Mouse (Mus musculus) cerebellum, postnatal 25 days (tissue): ENCODE data around the gene Ece1.
A peak's percentile ranks its signal among the peaks of the same experiment; 100 is the strongest.
"Not testable (repeated sequence)": the region's sequence is repeated elsewhere in the genome, so short reads cannot be mapped to it uniquely, and the experiment has no call there.

Experiments used
- DNase-seq, 2 experiments: peaks; one replicate each; pipeline ENCODE4 v3.0.0; 2021; ENCODE audit warnings: mixed read lengths in 2 of 2

The Ece1 gene

DNA sequence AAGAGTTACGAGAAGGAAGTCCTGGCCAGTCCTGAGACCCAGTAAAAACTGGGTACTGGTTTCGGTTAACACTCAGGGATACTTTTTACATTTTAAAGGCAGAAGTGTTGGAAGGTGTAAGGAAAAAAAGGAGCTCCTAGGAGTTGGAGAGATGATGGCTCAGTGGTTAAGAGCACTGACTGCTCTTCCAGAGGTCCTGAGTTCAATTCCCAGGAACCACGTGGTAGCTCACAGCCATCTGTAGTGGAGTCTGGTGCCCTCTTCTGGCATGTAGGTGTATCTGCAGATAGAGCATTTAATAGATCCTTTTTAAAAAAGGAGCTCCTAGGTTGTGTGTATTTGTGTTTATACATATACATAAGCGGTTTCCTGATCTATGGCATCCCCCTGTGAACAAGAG lies 83.3 kb downstream of the Ece1 start:
- DNase-seq = no peak

DNA sequence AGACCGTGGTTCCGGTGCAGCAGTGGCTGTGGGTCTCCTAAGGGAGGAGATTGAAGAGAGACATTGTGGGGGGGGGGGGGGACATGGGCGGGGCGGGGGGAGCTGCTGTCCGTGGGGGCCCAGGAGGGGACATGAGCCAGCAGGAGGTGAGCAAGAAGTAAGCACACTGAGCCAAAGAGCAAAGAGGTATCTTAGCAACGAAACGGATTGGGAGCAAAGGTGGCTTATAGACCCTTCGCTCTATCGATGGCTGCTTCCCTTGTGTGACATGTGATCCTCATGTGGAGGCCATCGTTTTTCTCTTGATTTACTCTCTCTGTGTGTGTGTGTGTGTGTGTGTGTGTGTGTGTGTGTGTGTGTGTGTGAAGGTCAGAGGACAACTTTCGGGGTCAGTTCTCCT lies 84.4 kb downstream of the Ece1 start:
- no peak for DNase-seq

DNA sequence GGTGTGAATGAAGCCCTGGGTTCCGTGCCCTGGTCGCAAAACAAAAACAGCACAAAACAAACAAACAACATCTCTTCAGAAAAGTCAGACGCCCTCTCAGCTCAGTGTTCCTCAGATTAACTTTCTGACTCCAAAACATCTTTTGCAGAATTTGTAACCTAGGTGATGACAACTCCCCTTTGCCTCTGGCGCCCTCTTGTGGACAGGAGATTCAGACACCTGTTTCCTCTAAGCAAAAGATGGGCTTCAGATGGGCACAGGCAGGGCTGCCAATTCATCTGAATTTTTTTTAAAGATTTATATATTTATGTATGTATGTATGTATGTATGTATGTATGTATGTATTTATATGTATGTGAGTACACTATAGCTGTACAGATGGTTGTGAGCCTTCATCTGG lies 90.8 kb downstream of the Ece1 start:
- peak; percentile 83 to 92 for DNase-seq

DNA sequence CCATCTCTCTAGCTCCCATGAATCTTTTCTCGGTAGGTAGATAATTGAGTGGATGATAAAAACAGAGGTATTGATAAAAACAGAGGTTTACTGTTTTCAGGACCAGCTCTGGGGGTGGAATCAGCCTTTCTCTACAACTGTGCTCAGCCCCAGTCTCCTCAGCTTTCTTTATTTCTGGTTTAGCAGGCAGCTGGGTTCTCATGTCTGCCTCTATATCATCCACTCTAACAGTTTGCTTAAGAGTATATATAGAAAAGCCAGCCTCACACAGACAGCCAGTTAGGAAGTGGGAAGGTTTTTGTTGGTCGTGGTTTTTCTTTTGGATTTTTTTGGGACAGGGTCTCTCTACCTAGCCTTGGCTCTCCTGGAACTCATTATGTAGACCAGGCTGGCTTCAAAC lies 92.1 kb downstream of the Ece1 start:
- DNase-seq = no peak

GRCm38 (mm10) chr4:137954926-137955396 lies 92.9 kb downstream of the Ece1 start:
- DNase-seq = no peak

- no peak for DNase-seq
These were observed 94.2 kb downstream of the Ece1 start for GRCm38 (mm10) chr4:137956260-137956659.

DNA sequence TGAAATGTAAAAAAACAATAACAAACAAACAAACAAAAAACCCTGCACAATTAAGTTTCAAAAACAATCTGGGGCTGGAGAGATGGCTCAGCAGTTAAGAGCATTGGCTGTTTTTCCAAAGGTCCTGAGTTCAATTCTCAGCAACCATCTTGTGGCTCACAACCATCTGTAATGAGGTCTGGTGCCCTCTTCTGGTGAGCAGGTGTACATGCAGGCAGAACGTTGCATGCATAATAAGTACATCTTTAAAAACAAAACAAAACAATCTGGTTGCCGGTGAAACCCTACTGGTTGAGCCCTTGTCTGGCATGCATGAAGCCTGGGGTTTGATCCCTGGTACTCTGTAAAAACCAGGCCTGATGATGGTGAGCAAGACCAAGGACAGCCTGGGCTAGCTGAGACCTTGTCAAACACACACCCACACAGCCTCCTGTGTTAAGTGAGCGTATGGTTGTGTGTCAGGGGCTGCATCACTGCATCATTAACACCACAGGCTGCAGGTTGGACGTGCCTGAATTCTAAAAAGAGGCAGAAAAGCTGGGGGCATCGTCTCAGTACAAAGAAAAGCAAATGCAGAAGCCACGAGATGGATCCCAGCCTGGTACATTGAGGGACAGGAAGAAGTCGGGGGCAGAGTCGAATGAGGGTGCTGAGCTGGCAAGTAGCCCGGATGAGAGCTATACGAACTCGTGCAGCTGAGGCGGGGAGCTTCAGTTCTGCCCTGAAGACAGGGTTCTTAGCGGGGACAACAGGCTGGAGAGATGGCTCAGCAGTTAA lies 98.0 kb downstream of the Ece1 start:
- DNase-seq = no peak

DNA sequence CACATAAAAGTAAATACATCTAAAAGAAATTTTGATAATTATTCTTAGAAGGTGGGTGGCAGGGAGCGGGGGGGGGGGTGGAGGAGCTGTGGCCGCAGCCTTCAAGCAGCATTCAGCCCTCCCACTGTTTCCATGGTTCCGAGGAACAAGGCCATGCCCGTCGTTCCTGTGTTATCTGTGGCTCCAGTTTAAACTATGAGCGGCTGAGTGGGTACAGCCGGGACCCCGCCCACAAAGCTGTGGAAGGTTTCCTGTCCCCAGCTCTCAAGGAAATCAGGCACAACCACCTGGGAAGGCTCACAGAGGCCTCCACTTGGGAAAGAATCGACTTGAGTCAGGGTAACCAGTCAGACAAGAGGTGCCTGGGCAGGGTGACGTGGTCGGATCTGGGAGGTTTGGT lies 98.7 kb downstream of the Ece1 start:
- no peak for DNase-seq

GRCm38 (mm10) chr4:137962643-137963350 lies 100.8 kb downstream of the Ece1 start:
- peak in 1 of 2 experiments; percentile 59 for DNase-seq

DNA sequence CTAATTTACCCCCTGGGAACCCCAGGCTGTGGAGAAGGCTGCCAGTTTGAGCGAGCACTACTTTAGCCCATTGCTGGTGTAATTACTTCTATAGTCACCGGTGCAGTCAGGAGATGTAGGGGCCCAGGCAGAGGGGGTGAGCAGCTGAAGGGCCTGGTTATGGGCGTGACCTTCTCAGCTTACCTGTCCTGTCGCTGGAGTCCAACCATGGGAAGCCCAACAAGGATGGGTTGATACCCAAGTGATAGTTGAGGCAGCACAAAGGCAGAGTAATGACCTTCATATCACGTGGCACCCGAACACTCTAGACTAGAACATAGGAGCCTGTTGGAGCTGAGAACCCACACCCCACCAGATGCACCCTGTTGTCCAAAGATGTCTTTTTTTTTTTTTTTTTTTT lies 101.4 kb downstream of the Ece1 start:
- no peak for DNase-seq

DNA sequence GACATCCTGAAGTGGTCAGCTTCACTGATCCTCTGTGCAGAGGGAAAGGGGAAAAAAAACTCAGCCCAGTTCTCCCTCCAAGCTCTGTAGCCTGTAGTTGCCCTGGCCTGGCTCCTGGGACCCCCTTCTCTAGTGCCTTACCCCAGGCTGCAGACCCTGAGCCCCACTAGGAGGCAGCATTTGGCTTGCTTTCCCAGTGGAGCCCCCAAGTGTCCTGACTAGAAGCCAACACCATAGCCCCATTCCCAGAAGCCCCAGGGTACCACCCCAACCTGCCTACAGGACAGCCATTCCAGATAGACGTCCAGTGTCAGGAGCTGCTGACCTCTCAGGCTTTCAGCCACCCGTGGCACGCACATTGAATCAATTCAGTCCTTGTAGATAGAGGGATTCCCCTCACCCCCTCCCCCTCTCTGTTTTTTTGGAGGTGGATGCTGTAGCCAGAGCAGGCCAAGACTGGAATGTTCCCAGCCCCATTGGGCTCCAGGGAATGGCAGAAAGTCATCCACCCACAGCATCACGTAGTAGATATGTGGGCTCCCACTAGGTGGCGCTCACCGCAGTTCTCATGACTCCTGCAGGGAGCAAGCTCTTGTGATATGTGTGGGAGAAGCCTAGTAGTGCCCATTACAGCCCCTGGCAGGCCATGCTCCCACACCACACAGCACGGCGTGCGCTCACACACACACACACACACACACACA lies 102.0 kb downstream of the Ece1 start:
- DNase-seq = peak; percentile 88 to 94

- DNase-seq = no peak
These were observed 102.5 kb downstream of the Ece1 start for GRCm38 (mm10) chr4:137964585-137964930.

DNA sequence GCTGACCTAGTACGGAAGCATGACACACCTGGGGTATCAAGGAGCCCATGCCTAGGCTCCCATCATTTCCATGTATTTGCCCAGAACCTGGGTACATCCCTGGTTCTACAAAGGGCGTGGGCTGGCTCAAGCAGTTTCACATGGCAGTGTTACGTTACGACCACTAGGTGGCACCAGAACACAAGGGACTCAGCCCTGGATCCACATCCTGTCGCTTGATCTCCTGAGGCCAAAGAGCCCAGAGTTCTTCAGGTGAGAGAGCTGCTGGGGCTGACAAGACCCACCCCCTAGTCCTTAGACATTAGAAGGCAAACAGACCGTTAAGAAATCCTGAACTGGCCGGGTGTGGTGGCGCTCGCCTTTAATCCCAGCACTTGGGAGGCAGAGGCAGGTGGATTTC lies 106.2 kb downstream of the Ece1 start:
- peak; percentile 78 to 81 for DNase-seq

GRCm38 (mm10) chr4:137970623-137971199 lies 108.7 kb downstream of the Ece1 start:
- DNase-seq = not testable (repeated sequence)

- DNase-seq = not testable (repeated sequence)
These were observed 112.9 kb downstream of the Ece1 start for GRCm38 (mm10) chr4:137974856-137975432.

DNA sequence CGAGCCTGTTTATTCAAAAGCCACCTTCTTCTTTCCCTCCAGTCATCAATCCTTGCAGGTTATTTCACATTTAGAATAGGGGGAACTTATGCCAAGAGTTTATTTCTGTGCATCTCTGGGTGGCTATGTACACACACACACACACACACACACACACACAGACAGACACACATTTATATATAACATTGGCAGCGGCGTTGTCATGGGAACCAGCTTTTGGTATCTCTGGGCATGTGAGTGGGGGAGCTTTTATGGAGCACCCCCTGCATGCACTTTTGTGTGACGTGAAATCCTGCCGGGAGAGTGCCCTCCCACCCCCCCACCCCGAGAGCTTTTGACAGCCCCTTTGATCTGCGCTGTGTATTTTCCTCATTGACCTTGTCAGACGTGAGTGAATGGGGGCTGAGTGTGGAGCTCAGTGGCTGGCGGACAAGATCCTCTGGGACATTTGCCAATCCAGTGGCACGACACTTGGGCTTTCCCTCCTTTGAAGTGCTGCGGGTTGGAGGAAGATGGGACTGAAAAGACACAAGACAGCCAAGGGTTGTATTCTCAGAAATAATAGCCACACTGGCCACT lies 117.1 kb downstream of the Ece1 start:
- DNase-seq = not testable (repeated sequence)

GRCm38 (mm10) chr4:137982869-137983268 lies 120.8 kb downstream of the Ece1 start:
- DNase-seq = no peak

DNA sequence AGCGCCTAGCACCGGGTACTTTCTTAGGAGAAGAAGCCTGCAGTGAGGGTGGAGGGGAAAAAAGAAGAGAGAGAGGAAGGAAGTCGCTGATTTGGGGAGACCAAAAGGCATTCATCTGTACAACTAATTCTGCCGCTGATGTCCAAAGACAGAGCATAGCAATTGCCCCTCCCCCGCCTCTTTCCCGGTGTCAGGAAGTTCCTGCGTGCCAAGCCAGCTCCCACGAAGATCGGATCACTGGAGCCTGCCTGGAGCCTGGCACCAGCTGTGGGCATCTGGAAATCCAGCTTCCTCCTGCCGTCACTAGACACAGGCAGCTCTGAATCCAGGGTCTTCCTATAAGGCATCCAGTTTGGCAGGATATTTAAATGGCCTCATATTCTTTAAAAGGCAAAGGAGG lies 122.2 kb downstream of the Ece1 start:
- peak in 1 of 2 experiments; percentile 49 for DNase-seq

GRCm38 (mm10) chr4:137984746-137985145 lies 122.7 kb downstream of the Ece1 start:
- no peak for DNase-seq

- DNase-seq = no peak
These were observed 127.4 kb downstream of the Ece1 start for GRCm38 (mm10) chr4:137989426-137989825.

DNA sequence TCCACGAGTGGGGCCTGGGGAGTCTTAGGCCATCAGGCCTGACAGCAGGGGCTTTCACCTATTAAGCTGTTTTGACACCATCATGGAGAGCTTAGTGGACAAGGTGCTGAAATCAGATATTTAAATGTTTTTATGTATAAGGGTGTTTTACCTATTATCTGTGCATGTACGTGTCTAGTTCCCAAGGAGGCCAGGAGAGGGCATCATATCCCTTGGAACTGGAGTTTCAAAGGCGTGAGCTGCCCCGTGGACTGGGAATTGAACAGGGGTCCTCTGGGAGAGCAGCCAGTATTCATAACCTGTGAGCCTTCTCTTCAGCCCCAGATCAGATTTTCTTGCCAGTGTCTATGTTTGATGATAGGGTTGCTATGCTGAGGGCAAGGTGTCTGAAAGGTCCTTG lies 128.4 kb downstream of the Ece1 start:
- no peak for DNase-seq

DNA sequence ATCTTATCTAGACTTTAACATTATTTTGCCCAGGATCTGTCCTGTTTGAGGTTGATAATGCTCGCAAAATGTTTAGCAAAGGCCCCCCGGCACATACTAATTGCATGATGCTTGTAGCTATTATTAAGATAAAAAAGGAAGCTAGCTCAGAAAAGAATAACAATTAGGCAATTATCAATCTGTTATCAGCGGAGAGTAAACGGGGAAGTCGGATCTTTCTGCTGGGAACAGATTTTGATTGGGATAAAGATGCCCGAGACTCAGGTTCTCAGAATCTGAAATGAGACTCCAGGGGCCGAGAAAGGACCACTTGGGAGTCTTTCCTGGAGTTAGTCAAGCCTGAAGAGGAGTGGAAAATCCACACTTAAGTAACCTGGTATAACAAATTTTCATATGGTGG lies 129.2 kb downstream of the Ece1 start:
- no peak for DNase-seq

DNA sequence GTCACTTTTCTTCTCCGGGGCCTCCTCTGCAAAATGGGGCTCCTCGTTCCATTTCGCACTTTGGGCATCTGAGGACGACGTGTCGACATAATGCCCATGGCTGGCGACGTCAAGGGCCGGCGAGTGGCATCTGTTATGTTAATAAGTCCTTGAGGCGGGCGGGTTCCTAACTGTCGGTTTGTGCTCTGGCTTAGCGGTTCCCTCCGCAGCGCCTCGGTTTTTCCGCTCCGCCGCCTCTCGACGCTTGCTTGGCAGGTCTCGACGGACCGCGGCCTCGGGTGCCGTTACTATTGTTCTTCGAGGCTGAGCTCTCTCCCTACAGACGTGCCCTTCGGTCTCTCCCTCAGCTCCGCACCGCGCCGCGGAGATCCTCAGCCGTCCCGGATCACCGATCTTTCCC lies 130.9 kb downstream of the Ece1 start, which contains the start of gene Eif4g3:
Gene Eif4g3 (plus strand): TSS at position 133 of the 400 bp plus-strand sequence.
- no peak for DNase-seq
